Mouse (Mus musculus) stomach, adult 2 months (tissue): Measurements from ENCODE around the gene Phykpl. TPM values are rescaled to one million over a fixed set of nuclear protein-coding genes. Genes with fewer than 3 reads are reported as not detected.

Experiments
- polyA plus RNA-seq: library from polyadenylated mRNA; depleted of rRNA; stranded (reverse); fragments of >200 nt; gene quantifications from 2 replicates; pipeline ENCODE4 v1.2.3, GENCODE M21; 2012; rRNA removed

Gene Phykpl
- 6.8 and 8.0 TPM in 2 replicates for polyA plus RNA-seq

GRCm38 (mm10) chr11:51584431-51585248 lies at the start of gene Phykpl:
Gene Phykpl, plus strand, starts transcription at chr11:51584757.

GRCm38 (mm10) chr11:51606447-51607095 lies 22.0 kb downstream of the Phykpl start, which contains the start of gene Hnrnpab:
Gene Hnrnpab, minus strand, starts transcription at chr11:51606847.

GRCm38 (mm10) chr11:51619409-51620060 lies 35.0 kb downstream of the Phykpl start, which contains the start of gene Nhp2:
Gene Nhp2, plus strand, starts transcription at chr11:51619735.

GRCm38 (mm10) chr11:51635525-51636322 lies 51.2 kb downstream of the Phykpl start, which contains the start of gene Rmnd5b:
Gene Rmnd5b, minus strand, starts transcription at chr11:51635896.

GRCm38 (mm10) chr11:51650691-51651515 lies 66.3 kb downstream of the Phykpl start, which contains the start of the genes N4bp3 and D930048N14Rik:
Gene N4bp3, minus strand, starts transcription at chr11:51650842.
Gene D930048N14Rik, plus strand, starts transcription at chr11:51650954.

Other genes with a start within 250 kb of the Phykpl start
- gene Hnrnpab, start 22.1 kb downstream of the Phykpl start, polyA plus RNA-seq, result 85.1 and 182 TPM in 2 replicates
- gene Nhp2, start 35.0 kb downstream of the Phykpl start, polyA plus RNA-seq, result 43.6 and 47.2 TPM in 2 replicates
- 39.5 and 66.8 TPM in 2 replicates for gene Rmnd5b, start 51.1 kb downstream of the Phykpl start, polyA plus RNA-seq
- 7.9 and 9.7 TPM in 2 replicates for gene N4bp3, start 66.1 kb downstream of the Phykpl start, polyA plus RNA-seq
- 4.1 and 4.5 TPM in 2 replicates for gene D930048N14Rik, start 66.2 kb downstream of the Phykpl start, polyA plus RNA-seq
- 1.6 and 1.9 TPM in 2 replicates for gene 0610009B22Rik, start 104.1 kb downstream of the Phykpl start, polyA plus RNA-seq
- 8.2 and 8.8 TPM in 2 replicates for gene Sec24a, start 178.9 kb downstream of the Phykpl start, polyA plus RNA-seq
- gene Sar1b, start 178.9 kb downstream of the Phykpl start, polyA plus RNA-seq, result 2.6 and 3.7 TPM in 2 replicates